In the genomic region with DNA sequence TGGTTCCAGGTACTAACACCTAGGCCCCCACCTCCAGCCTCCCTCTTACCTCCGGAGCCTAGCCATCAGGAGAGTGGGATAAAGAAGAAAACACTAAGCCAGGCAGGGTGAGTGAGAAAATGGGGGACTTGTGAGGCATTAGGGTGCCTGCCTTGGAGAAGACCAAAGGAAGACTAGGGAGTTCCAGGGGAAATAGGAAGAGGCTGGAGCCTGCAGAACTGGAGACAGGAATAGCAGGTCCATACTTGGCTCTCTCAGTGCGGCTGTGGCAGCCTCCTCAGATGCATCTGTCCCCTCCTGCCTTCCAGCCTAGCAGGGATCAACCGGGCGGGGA, we compare ENCODE assay signal across 10 mouse cellular contexts. TPM values are rescaled to one million over a fixed set of nuclear protein-coding genes. Genes with fewer than 3 reads are reported as not detected.
DNase-seq lines count a peak whose midpoint lies in the region; ATAC-seq and TF ChIP-seq lines count a peak whose summit lies in the region.
"Had no signal": no experiment of that assay in that cellular context is flagged by ENCODE, and none has a peak within 500 bp of the region (broad histone marks: within the 10 kb centered on the region; RNA-seq: fewer than 3 reads in every experiment).

No protein-coding gene starts in this region.

- H3K4me2 ChIP-seq in forebrain, embryonic 11.5 days (ENCODE audit: low read depth, low read length, severe bottlenecking), result no peak overlapping the region
- H3K4me2 ChIP-seq in kidney, postnatal 0 days (ENCODE audit: low read length), result peak overlapping the region; percentile 84; the same call in 1 of the 2 replicates
- H3K4me2 ChIP-seq in hindbrain, embryonic 12.5 days (replicated peaks), result no peak overlapping the region
- H3K4me2 ChIP-seq in midbrain, embryonic 13.5 days (replicated peaks), result peak overlapping the region; percentile 70

- no peak for ATAC-seq in forebrain, embryonic 11.5 days (replicated peaks; ENCODE audit: low FRiP score)
- no peak for ATAC-seq in kidney, postnatal 0 days (replicated peaks; ENCODE audit: low FRiP score, low read depth)
- no peak for ATAC-seq in hindbrain, embryonic 12.5 days (ENCODE audit: low FRiP score)
- no peak for ATAC-seq in midbrain, embryonic 13.5 days

- H3K36me3 ChIP-seq in forebrain, embryonic 10.5 days (replicated peaks), result 0 out of 2 replicates have a peak, but pooled peaks cover 3% of the 10 kb centered on the region
- H3K36me3 ChIP-seq in forebrain, embryonic 11.5 days (ENCODE audit: control insufficient read depth, insufficient read depth, low read length), result no peaks in the 10 kb centered on the region
- H3K36me3 ChIP-seq in kidney, postnatal 0 days (ENCODE audit: insufficient read depth, low read length), result no peaks in the 10 kb centered on the region
- H3K36me3 ChIP-seq in hindbrain, embryonic 12.5 days, result no peaks in the 10 kb centered on the region
- peaks cover 5% of the 10 kb centered on the region for H3K36me3 ChIP-seq in midbrain, embryonic 13.5 days

- peak overlapping the region; percentile 47; the same call in 1 of the 2 replicates for H3K4me3 ChIP-seq in forebrain, embryonic 10.5 days
- no peak overlapping the region; the same call in 1 of the 2 replicates for H3K4me3 ChIP-seq in forebrain, embryonic 11.5 days (ENCODE audit: low read depth, low read length)
- peak overlapping the region; percentile 38; the same call in 1 of the 2 replicates for H3K4me3 ChIP-seq in kidney, postnatal 0 days (replicated peaks; ENCODE audit: low read depth, low read length)
- 0 out of 2 replicates have a peak overlapping the region, but pooled peaks have one; percentile 32 for H3K4me3 ChIP-seq in hindbrain, embryonic 12.5 days
- H3K4me3 ChIP-seq in midbrain, embryonic 13.5 days (replicated peaks), result peak overlapping the region; percentile 43; the same call in 1 of the 2 replicates

- H3K9me3 ChIP-seq in forebrain, embryonic 10.5 days, result no peaks in the 10 kb centered on the region
- no peaks in the 10 kb centered on the region for H3K9me3 ChIP-seq in forebrain, embryonic 11.5 days (ENCODE audit: control insufficient read depth, low read length)
- H3K9me3 ChIP-seq in kidney, postnatal 0 days (replicated peaks; ENCODE audit: low read length), result no peaks in the 10 kb centered on the region
- no peaks in the 10 kb centered on the region for H3K9me3 ChIP-seq in hindbrain, embryonic 12.5 days (replicated peaks)
- H3K9me3 ChIP-seq in midbrain, embryonic 13.5 days, result no peaks in the 10 kb centered on the region

- 11% methylated on average over 4 of the region's 4 CpGs for WGBS in forebrain, embryonic 10.5 days
- WGBS in forebrain, embryonic 11.5 days, result 20% methylated on average over 4 of the region's 4 CpGs
- 41% methylated on average over 4 of the region's 4 CpGs for WGBS in kidney, postnatal 0 days
- 18% methylated on average over 4 of the region's 4 CpGs for WGBS in hindbrain, embryonic 12.5 days
- WGBS in midbrain, embryonic 13.5 days, result 13% methylated on average over 4 of the region's 4 CpGs

- DNase-seq in forebrain, embryonic 10.5 days (ENCODE audit: extremely low spot score, low spot score), result no peak
- no peak for DNase-seq in forebrain, embryonic 11.5 days (ENCODE audit: low spot score)
- DNase-seq in kidney, postnatal 0 days (ENCODE audit: low spot score), result no peak
- DNase-seq in kidney, adult 9 months, result no peak
- DNase-seq in cerebellum, adult 9-11 months, result no peak
- no peak for DNase-seq in cerebellum, postnatal 10 days
- DNase-seq: gastrocnemius, postnatal 14 days had no signal

- H3K27me3 ChIP-seq in forebrain, embryonic 10.5 days (ENCODE audit: poor library complexity, severe bottlenecking), result peaks cover 90% of the 10 kb centered on the region
- H3K27me3 ChIP-seq in forebrain, embryonic 11.5 days (ENCODE audit: control insufficient read depth, insufficient read depth, low read length), result peaks cover 63% of the 10 kb centered on the region
- peaks cover 25% of the 10 kb centered on the region for H3K27me3 ChIP-seq in kidney, postnatal 0 days (ENCODE audit: insufficient read depth, low read length)
- peaks cover 82% of the 10 kb centered on the region for H3K27me3 ChIP-seq in hindbrain, embryonic 12.5 days
- peaks cover 81% of the 10 kb centered on the region for H3K27me3 ChIP-seq in midbrain, embryonic 13.5 days

- H3K4me1 ChIP-seq in forebrain, embryonic 10.5 days, result peaks cover 23% of the 10 kb centered on the region
- H3K4me1 ChIP-seq in forebrain, embryonic 11.5 days (replicated peaks; ENCODE audit: control insufficient read depth, insufficient read depth, low read length), result peaks cover 7% of the 10 kb centered on the region; the same call in 1 of the 2 replicates
- peaks cover 10% of the 10 kb centered on the region; the same call in 1 of the 2 replicates for H3K4me1 ChIP-seq in kidney, postnatal 0 days (replicated peaks; ENCODE audit: insufficient read depth, low read length)
- H3K4me1 ChIP-seq in hindbrain, embryonic 12.5 days, result peaks cover 15% of the 10 kb centered on the region
- peaks cover 20% of the 10 kb centered on the region for H3K4me1 ChIP-seq in midbrain, embryonic 13.5 days (replicated peaks)

- H3K27ac ChIP-seq in forebrain, embryonic 10.5 days, result no peak overlapping the region
- H3K27ac ChIP-seq in forebrain, embryonic 11.5 days (ENCODE audit: low read depth, low read length), result no peak overlapping the region
- H3K27ac ChIP-seq in kidney, postnatal 0 days, result no peak overlapping the region
- no peak overlapping the region for H3K27ac ChIP-seq in hindbrain, embryonic 12.5 days
- no peak overlapping the region for H3K27ac ChIP-seq in midbrain, embryonic 13.5 days
- H3K27ac ChIP-seq: macrophage had no signal

- no peak for TF ChIP-seq CTCF in kidney, postnatal 0 days (IDR thresholded peaks at IDR 0.05; ENCODE audit: low read depth)

- no peak overlapping the region for H3K9ac ChIP-seq in forebrain, embryonic 11.5 days (ENCODE audit: low read length)
- no peak overlapping the region for H3K9ac ChIP-seq in kidney, postnatal 0 days (ENCODE audit: low read depth, low read length)
- no peak overlapping the region for H3K9ac ChIP-seq in hindbrain, embryonic 12.5 days
- H3K9ac ChIP-seq in midbrain, embryonic 13.5 days (replicated peaks), result no peak overlapping the region

RNA-seq across cellular contexts. Expression of gene Kcnk4, which starts 1.2 kb away (rescaled TPM):
- polyA plus RNA-seq in forebrain, embryonic 10.5 days (2016; fragmentation: Nextera tagmentation; extraction: Ambion mirVana), result 0.24 TPM in 1 of 2 replicates, not detected in the other
- polyA plus RNA-seq in forebrain, embryonic 11.5 days (2014; fragmentation: Nextera tagmentation; extraction: Ambion mirVana), result not detected in 2 replicates
- 0.46 and 0.69 TPM in 2 replicates for polyA plus RNA-seq in kidney, postnatal 0 days (2015; fragmentation: Nextera tagmentation; extraction: Ambion mirVana)
- 0.14 and 0.19 TPM in 2 replicates for polyA plus RNA-seq in hindbrain, embryonic 12.5 days (2016; fragmentation: Nextera tagmentation; extraction: Ambion mirVana)
- 0.28 and 0.79 TPM in 2 replicates for polyA plus RNA-seq in midbrain, embryonic 13.5 days (2015; fragmentation: Nextera tagmentation; extraction: Ambion mirVana)
- polyA plus RNA-seq: macrophage had no signal

RNA-seq across cellular contexts. Expression of gene Catsperz, which starts 7.9 kb away (rescaled TPM):
- 0.55 and 0.60 TPM in 2 replicates for polyA plus RNA-seq in forebrain, embryonic 10.5 days (2016; fragmentation: Nextera tagmentation; extraction: Ambion mirVana)
- polyA plus RNA-seq in forebrain, embryonic 11.5 days (2014; fragmentation: Nextera tagmentation; extraction: Ambion mirVana), result not detected in 2 replicates
- polyA plus RNA-seq in kidney, postnatal 0 days (2015; fragmentation: Nextera tagmentation; extraction: Ambion mirVana), result 3.9 and 4.0 TPM in 2 replicates
- polyA plus RNA-seq in hindbrain, embryonic 12.5 days (2016; fragmentation: Nextera tagmentation; extraction: Ambion mirVana), result 0.98 TPM in 1 of 2 replicates, not detected in the other
- 0.55 TPM in 1 of 2 replicates, not detected in the other for polyA plus RNA-seq in midbrain, embryonic 13.5 days (2015; fragmentation: Nextera tagmentation; extraction: Ambion mirVana)
- polyA plus RNA-seq: macrophage had no signal

RNA-seq across cellular contexts. Expression of gene Bad, which starts 8.6 kb away (rescaled TPM):
- 55.9 and 59.8 TPM in 2 replicates for polyA plus RNA-seq in forebrain, embryonic 10.5 days (2016; fragmentation: Nextera tagmentation; extraction: Ambion mirVana)
- polyA plus RNA-seq in forebrain, embryonic 11.5 days (2014; fragmentation: Nextera tagmentation; extraction: Ambion mirVana), result 56.6 and 57.0 TPM in 2 replicates
- 75.8 and 76.5 TPM in 2 replicates for polyA plus RNA-seq in kidney, postnatal 0 days (2015; fragmentation: Nextera tagmentation; extraction: Ambion mirVana)
- polyA plus RNA-seq in hindbrain, embryonic 12.5 days (2016; fragmentation: Nextera tagmentation; extraction: Ambion mirVana), result 67.7 and 71.7 TPM in 2 replicates
- polyA plus RNA-seq in midbrain, embryonic 13.5 days (2015; fragmentation: Nextera tagmentation; extraction: Ambion mirVana), result 75.5 and 84.3 TPM in 2 replicates

RNA-seq across cellular contexts. Expression of gene Gpr137, which starts 9.2 kb away (rescaled TPM):
- polyA plus RNA-seq in forebrain, embryonic 10.5 days (2016; fragmentation: Nextera tagmentation; extraction: Ambion mirVana), result 22.8 and 26.5 TPM in 2 replicates
- 32.7 and 34.3 TPM in 2 replicates for polyA plus RNA-seq in forebrain, embryonic 11.5 days (2014; fragmentation: Nextera tagmentation; extraction: Ambion mirVana)
- 32.6 and 33.1 TPM in 2 replicates for polyA plus RNA-seq in kidney, postnatal 0 days (2015; fragmentation: Nextera tagmentation; extraction: Ambion mirVana)
- polyA plus RNA-seq in hindbrain, embryonic 12.5 days (2016; fragmentation: Nextera tagmentation; extraction: Ambion mirVana), result 40.6 and 47.6 TPM in 2 replicates
- polyA plus RNA-seq in midbrain, embryonic 13.5 days (2015; fragmentation: Nextera tagmentation; extraction: Ambion mirVana), result 46.1 and 50.3 TPM in 2 replicates

RNA-seq across cellular contexts. Expression of gene Esrra, which starts 11.5 kb away (rescaled TPM):
- polyA plus RNA-seq in forebrain, embryonic 10.5 days (2016; fragmentation: Nextera tagmentation; extraction: Ambion mirVana), result 8.4 and 9.0 TPM in 2 replicates
- polyA plus RNA-seq in forebrain, embryonic 11.5 days (2014; fragmentation: Nextera tagmentation; extraction: Ambion mirVana), result 5.4 TPM in 2 replicates
- polyA plus RNA-seq in kidney, postnatal 0 days (2015; fragmentation: Nextera tagmentation; extraction: Ambion mirVana), result 22.7 and 23.0 TPM in 2 replicates
- polyA plus RNA-seq in hindbrain, embryonic 12.5 days (2016; fragmentation: Nextera tagmentation; extraction: Ambion mirVana), result 16.0 and 16.6 TPM in 2 replicates
- 14.5 and 18.3 TPM in 2 replicates for polyA plus RNA-seq in midbrain, embryonic 13.5 days (2015; fragmentation: Nextera tagmentation; extraction: Ambion mirVana)

Comparison
In these comparisons a context has a peak if more than half of its experiments do, and no peak if none do; other contexts are left out.
1. H3K4me2 ChIP-seq: peak in kidney, postnatal 0 days (single experiment) and midbrain, embryonic 13.5 days (single experiment); none in forebrain, embryonic 11.5 days (single experiment) and hindbrain, embryonic 12.5 days (single experiment).